Mouse (Mus musculus) spleen, postnatal 10 days (tissue): ENCODE data around the gene Palm2.

Experiments
- DNase-seq, 2 experiments: peaks; one replicate each; pipeline ENCODE4 v3.0.0; 2021 to 2022; ENCODE audit warnings: low spot score in 2 of 2

Palm2 gene

DNA sequence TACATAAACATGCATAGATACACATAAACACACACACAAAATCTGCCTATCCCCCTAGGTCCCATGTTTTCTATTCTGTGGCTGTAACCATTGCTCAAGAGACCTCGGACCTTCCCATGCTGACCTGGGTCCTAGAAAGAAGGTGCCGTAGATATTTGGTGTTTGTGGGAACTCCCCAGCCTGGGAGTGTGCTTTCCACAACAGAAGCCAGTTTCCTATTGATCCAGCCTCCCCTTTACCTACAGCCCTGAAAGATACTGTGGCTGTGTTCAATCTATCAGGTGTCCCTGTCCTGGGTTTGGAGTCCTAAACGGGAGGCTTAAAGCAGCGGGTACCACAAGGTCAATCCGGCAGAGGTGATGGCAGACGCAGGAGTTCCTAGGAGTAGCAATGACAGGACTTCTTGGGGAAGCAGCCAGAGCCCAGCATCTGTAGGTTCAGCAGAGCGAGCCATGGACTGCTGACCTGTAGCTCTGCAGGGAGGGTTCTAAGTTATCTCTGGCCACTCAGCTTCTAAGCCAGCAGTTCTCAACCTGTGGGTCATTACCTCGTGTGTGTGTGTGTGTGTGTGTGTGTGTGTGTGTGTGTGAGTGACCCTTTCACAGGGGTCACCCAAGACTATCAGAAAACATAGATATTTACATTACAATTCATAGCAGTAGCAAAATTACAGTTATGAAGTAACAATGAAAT is 79.3 kb downstream of the Palm2 start:
- no peak for DNase-seq

DNA sequence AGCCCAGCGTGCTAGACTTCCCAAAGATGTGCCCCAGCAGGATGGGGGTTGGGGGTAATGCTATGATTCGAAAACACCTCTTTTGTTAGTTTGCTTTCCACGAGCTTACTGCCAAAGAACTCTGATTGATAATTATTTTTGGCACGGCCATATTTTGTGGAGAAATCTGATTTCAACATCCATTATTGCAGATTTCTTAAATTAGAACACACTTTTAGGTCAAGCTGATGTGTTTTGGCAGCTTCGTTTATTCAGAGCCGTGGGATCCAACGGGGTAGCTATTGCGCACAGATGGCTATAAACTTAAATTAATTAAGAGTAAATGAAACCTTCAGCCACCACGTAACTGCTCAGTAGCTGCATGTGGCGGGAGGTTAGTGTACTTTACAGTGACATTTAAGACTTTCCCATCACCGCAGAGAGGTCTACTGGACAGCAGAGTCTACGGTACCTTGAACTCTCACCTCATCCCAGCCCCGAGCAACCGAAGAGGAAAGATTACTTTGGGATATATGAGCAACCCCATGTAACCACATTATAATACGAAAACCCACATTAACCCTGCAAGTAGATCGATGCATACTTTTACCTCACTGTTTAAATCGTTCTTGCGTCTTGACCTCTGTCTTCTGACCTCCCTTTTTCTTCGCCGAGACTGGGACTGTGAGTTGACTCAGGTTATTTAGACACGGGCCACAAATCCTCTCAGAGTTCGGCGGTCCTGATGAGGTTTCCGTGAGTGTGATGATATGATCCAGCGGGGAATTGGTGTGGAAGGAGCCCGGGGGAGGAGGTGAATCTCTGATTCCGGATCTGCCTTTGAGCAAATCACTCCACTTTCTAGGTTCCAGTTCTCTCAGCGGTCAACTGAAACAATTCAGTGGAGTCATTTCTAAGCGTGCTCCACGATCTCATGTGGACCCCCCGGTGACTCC is 80.2 kb downstream of the Palm2 start:
- no peak for DNase-seq

DNA sequence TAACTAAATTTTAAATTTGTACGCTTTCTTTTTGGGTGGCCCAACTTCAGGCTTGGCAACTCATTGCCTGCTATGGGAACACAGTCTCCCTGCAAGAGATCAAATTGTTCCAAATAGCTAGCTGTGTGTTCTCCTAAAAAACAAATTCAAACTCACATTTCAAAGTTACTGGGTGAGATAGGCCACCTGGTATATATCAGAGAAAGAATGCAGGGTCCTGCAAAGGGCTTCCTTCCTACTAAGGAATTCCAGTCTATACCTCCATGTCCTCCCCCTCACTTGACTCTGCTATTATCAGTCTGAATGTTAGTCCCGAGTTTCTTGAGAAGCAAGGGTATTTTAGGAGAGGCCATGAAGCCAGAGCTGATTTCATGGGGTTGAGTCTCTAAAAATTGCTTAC is 81.3 kb downstream of the Palm2 start:
- DNase-seq, result no peak

DNA sequence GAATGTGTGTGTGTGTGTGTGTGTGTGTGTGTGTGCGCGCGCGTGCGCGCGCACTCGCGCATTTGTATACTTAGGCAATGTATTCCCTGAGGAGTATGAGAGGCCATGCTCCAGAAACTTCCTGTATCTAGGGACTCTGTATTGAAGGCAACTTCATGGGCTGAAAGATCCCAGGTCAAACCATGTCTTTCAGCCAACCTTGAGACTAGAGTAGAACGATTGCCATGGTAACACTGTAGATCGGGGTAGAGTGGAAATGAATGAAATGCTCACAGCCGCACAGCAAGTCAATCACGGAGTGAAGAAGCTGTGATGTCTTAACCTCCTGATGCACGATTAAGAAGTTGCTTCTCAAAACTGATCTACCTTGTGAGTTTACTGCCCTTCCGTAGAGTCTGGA is 89.4 kb downstream of the Palm2 start:
- DNase-seq, result no peak

DNA sequence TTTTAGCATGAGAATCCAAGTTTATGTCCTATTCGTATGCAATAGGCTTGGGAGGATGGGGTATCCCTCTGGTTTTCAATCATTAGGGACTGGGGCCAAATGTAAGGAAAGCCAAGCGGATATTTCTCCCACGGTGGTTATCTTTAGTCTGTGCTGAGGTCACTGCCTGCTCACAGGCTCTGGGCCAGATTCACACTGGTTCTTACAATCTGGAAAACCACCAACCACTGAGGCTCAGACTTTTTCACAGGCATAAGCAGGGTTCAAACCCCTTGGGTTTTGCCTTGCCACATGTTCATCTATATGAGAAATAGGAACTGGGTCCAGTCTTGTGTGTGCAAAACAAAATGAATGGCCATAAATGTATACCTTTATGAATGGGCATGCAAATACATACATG is 90.4 kb downstream of the Palm2 start:
- no peak for DNase-seq

DNA sequence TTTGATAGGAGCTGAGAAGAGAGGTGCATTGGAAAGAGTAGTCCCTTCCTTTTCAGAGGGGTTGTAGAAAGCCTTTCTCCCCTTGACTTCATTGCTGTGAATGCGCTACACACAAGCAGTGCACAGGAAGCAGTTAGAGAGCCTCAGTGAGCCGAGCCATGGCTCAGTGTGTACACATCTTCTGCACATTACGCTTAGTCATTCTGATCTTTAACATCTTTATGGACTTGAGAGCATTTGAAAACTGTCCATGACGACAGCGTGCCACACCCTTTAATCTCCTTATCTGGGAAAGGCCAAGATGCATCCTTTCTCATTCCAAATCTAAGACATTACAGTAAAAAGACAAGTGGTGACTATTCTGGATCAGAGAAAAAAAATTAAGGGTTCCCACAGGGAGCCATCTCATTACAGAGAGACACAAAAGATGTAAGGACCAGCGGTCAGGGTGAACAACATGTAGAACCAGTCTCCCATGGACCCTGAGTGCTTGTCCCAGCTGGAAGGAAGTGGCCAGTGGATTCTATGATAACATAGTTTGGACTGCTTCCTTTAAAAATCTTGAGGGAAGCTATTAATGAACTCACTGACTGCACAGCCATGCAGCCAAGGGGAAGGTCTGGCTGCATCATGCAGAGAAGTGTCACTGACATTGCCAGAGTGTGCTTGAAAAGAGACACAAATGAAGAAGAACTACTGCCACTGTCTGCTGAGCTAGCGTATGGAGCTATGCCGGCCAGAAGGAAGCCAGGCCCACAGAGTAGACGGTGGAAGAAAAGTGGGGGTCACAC is 91.4 kb downstream of the Palm2 start:
- DNase-seq, result no peak

DNA sequence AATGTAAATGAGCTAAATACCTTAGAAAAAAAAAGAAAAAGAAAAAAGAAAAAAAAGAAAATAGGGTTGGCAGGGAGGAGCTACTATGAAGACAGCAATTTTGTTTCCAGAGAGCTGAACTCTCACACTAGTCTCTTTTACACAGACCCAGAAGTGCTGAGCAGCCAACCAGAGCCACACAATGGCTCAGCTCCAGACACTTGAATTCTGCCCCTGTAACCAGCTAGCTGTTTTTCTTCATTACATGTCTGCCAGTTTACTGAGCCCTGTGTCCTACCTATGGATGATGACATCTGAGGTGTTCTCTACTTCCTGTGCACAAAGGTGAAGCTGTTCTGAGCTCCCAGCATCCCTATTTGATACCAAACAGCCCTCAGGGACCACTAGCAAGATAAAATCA is 94.2 kb downstream of the Palm2 start:
- no peak for DNase-seq

DNA sequence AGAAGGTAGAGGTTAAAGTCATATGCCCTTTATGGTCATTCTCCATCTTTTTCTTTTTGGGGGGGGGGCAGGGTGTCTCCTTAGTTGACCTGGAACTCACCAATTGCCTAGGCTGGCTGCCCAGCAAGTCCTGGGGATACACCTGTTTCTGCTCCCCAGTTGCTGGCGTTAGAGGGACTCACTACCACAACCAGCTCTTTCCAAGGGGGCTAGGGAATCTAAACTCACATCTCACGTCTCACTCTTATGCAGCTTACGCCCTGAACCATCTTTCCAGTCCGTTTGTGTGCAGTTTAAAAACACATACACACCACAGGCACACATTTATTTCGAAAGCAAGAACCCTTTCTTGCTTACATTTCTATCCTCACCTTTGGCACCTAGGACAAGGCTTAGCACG is 99.6 kb downstream of the Palm2 start:
- DNase-seq, result no peak

DNA sequence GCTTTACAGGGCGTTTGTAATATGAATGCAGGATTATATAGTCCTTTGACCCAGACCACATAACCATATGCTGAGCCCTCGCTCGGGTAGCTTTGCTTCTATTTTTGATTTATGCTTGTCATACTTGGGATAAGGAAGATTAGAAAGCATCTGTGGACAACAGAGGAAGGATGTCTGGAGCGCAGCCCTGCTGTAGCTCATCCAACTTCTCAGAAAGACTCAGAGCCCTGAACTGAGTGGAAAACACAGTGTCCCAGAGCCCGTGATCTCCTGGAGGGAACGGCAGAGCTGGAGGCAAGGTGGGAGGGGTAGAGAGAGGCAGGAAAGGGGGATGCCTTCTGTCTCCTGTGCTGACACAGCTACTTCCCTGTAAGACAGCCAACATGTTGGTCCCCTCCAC is 100.2 kb downstream of the Palm2 start:
- no peak for DNase-seq

DNA sequence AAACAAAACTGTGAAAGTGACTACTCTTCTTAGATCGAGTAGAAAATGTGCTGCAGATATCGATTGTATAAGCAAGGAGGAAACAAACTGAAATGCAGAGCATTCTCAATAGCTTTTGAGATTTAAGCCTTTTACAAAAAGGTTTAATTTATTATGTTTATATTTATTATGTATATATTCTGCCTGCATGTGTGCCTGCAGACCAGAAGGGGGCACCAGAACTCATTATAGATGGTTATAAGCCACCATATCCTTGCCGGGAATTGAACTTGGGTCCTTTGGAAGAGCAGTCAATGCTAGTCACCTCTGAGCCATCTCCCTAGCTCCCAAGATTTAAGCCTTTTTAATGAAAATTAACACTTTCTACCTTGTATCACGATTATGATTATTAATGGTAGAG is 101.0 kb downstream of the Palm2 start:
- DNase-seq, result no peak

DNA sequence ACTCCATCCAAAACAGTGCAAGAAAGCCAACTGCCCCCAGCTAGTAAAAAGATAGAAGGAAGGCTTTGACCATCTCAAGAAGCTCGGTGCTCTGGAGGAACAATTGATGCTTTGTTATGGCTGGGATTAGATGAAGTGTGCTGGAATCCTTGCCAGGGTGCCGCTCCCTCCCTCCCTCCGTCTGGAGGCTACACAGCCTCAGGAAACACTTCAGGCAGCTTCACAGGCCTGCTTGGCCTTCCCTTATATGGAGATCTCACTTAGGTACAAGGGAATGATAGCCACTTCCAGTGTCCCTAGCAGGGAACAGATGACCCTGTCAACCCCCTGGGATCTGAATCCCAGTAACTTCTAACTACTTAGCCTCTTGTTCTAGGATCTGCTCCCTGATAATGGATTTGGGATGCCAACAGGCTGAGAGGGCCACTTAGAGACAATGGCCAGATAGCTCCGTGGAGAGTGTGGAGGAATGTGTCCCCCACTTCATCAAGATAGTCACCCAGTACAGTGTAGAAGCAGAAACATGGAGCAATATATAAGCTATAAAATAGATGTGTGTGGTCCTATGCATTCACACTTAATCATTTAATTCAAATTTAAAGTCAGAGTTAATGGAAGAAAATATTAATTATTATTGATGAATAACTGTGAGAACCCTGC is 104.1 kb downstream of the Palm2 start:
- DNase-seq, result no peak

DNA sequence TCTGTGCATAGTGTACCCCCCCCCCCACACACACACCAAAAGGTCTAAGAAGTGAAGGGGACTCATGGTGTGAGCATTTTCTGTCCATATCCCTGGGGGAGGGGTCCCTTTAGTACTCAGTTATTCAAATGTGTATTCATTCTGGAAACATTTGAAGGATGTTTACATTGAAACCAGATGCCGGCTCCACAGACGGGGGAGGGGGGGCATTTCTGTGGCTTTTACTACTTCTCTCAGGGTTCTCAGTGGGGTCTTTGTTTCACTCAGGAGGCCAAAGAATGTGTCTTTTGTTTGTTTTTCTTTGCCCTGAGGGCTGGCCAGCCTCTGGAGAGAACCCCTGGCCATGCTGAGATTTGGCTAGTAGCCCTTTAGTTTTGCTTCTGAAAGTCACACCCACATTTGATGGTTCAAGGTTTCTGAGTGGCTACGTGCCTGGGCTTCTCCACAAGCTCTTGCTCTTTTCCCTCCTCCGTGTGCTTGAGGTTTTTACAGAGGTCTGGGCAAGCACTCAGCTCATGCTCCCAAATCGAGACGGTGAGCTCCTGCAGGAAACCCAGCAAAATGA is 109.7 kb downstream of the Palm2 start:
- no peak for DNase-seq

DNA sequence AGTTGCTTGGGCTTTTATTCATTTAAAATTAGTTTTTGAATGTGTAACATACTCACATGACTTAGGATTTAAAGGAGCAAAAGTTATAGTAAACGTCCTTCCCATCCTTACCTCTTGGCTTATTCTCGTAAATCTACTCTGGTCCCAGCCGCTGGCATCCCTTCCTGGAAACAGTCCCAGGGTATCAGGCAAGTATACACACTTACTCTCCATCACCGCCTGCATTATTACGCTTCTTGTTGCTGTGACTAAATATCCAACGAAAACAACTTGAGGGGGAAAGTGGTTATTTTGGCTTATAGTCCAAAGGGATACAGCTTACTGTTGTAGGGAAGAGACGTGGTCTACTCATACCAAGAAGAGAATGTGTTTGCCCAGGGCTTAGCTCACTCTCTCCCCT is 113.7 kb downstream of the Palm2 start:
- DNase-seq, result no peak

DNA sequence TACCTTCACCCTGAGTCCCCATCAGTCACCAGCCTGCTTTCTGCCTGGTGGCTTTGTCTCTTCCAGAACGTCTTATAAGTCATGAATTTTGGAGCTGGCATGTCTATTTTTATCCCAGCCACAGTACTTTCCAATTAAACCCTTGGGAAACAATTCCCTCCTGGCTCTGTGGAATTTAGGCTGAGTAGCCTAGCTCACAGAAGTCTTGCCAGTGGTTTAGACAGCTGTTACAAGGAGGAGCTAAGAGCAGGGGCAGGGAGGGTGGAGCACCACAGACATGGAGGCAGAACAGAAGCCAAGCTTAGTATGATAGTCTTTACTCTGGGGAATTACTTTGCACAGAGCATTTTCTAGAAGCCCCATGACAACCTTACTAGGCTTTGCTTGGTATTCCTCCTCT is 116.2 kb downstream of the Palm2 start:
- no peak for DNase-seq

DNA sequence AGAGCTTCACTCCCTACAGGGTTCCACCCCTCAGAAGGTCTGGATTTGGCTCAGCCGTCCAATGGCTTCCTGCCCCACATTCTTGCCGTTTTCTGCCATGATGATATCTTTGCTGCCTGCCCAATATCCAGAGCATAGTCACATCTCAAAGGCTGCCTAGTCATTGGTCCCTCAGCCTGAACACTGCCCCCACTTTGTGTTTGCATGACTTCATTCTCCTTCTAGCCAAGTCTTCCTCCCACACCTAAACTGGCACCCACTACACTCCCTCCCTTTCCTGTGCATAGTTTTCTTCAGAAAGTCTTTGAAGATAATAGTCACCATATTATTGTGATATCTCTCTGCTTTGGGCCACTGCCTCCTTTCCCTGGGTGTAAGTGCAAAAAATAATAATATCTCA is 123.1 kb downstream of the Palm2 start:
- no peak for DNase-seq

DNA sequence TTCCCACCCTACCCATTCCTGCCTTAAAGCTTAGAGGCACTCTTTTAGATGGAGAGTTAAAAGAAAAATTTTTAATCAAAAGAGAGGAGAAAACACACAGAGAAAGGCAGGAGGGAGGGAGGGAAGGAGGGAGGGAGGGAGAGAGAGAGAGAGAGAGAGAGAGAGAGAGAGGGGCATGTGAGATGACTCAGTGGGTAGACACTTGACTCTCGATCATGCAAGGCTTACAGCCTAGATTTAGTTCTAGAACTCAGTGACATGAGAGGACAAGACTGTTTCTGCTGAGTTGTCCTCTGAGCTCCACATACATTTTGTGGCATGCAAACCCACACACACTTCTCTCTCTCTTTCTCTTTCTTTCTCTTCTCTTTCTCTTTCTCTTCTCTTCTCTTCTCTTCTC is 125.4 kb downstream of the Palm2 start:
- no peak for DNase-seq

DNA sequence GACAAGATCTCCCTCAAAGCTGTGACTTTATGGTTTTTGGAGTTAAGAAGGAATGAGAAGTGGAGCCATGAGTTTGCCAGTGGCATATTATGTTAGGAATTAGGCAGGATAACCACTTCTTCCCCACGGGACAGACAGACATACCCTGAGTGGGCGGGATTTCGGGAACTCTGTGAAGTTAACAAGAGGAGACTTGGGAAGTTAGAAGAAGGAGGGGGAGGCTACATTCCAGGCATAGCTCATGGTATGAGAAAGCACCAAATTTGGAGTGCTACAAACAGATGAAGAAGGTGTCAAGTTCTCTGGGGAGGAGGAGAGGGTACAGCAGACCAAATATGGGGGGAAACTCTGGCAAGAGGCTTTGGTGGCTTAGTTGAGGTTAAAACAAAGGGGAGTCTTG is 126.0 kb downstream of the Palm2 start:
- no peak for DNase-seq

DNA sequence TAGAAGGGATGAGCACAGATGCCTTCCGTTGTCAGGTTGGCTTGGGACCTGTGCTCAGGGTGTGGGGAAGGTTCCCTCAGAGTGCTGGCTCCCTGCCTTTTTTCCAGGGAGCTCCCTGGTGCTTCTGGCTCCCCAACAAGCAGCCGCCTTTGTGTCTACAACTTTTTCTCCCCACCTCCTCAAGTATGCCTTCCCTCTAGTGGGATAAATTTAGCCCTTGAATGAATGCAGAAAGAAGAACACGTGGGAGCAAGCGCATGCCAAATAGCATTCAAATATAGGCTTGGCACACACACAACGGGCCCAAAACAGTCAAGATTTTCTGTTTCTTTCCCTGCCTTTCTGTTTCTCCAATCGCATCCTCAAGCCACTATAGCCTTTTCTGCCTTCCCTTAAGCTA is 127.0 kb downstream of the Palm2 start:
- no peak for DNase-seq

DNA sequence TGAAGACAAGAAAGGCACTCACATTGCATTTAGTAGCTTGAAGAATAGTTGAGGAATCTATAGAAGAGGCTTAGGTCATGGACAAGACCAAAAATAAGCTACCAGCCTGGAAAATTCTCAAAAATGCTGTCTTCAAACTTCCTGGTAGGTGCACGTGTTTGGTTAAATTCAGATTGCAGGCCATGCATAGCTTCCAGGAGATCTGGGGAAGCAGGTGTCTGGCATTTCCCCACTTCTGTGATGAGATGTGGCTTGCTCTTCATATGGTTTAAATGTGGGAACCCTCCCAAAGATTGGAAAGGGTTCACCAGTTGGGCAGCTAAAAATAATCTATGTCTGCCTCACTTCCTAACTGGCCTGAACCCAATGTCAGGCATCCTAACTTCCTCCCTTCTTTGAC is 131.2 kb downstream of the Palm2 start:
- no peak for DNase-seq

DNA sequence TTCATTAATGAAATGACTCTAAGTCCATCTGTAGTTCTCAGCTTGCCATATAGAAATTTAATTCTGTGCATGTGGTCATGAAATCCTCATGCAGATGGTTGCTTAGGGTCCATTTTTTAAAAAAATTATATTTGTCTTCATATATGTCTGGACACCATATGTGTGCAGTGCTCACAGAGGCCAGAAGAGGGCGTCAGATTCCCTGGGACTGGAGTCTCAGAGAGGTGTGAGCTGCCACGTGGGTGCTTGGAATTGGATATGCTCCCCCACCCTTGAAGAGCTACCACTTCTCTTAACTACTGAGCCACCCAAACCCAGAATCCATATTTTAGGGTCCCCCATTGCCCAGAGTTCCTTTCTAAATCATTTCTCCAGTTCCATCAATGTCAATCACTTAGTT is 131.8 kb downstream of the Palm2 start:
- DNase-seq, result peak in 1 of 2 experiments; percentile 16

DNA sequence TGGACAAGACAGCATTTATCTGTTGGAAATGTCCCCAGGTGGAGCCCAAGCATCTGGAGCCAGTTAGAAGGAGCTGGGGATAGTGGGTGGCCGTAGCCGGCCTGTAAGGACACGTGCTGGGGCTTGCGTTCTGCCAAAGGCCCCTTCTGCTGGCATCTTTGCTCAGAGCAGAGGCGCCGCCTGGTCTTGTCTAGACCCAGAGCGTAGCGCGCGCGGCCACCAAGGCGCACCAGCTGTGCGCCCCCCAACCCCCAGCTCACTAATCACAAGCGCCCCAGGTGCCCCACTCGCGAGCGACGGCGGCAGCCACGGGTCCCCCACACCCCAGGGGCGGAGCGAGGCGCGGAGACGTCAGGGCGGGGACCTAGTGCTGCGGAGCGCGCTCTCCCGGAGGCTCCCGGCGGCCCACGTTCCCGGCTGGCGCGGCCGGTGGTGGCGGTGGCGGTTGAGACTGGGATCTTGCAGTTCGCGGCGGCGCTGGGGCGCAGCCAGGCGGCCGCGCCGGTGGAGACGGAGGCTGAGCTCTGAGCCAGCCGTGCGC is 133.7 kb downstream of the Palm2 start, which contains the start of gene Pakap:
TSS of gene Pakap (plus strand) at position 514 of the 541 bp plus-strand sequence.
- DNase-seq, result no peak
